Mouse (Mus musculus) limb, embryonic 11.5 days (tissue): ENCODE measurements around the gene Rab5a. TPM values are rescaled to one million over a fixed set of nuclear protein-coding genes. Genes with fewer than 3 reads are reported as not detected.

Experiments used
- ATAC-seq: fragments of 200-750 bp; cut with Nextera tagmentation; 2 replicates; pipeline ENCODE4 v1.8.0; 2017; ENCODE audit warnings: low read depth; ENCODE audit not compliant: insufficient number of reproducible peaks, low FRiP score, low TSS enrichment
- DNase-seq: peaks from one replicate; pipeline ENCODE4 v3.0.0-alpha.2; 2015; ENCODE audit warnings: low spot score
- H3K27ac ChIP-seq: fragments of 300-500 bp; sonication (generic); replicated peaks from 2 replicates; pipeline ENCODE4 v1.5.1; 2014; ENCODE audit warnings: low read depth, mild to moderate bottlenecking, low read length
- H3K27me3 ChIP-seq: fragments of 300-500 bp; sonication (generic); 2 replicates; pipeline ENCODE4 v1.6.1; 2014; ENCODE audit warnings: mild to moderate bottlenecking, low read length, mixed read lengths; ENCODE audit not compliant: control insufficient read depth, insufficient read depth
- H3K36me3 ChIP-seq: fragments of 300-500 bp; sonication (generic); 2 replicates; pipeline ENCODE4 v1.6.1; 2014; ENCODE audit warnings: mild to moderate bottlenecking, low read length, moderate library complexity, mixed read lengths; ENCODE audit not compliant: control insufficient read depth, insufficient read depth
- H3K4me1 ChIP-seq: fragments of 300-500 bp; sonication (generic); 2 replicates; pipeline ENCODE4 v1.6.1; 2014; ENCODE audit warnings: low read length, mixed read lengths; ENCODE audit not compliant: control insufficient read depth, insufficient read depth
- H3K4me2 ChIP-seq: fragments of 300-500 bp; sonication (generic); 2 replicates; pipeline ENCODE4 v1.6.1; 2014; ENCODE audit warnings: low read depth, mild to moderate bottlenecking, moderate library complexity; ENCODE audit not compliant: severe bottlenecking
- H3K4me3 ChIP-seq: fragments of 300-500 bp; sonication (generic); 2 replicates; pipeline ENCODE4 v1.5.1; 2014; ENCODE audit warnings: low read depth, low read length
- H3K9ac ChIP-seq: fragments of 300-500 bp; sonication (generic); 2 replicates; pipeline ENCODE4 v1.6.1; 2014; ENCODE audit warnings: mild to moderate bottlenecking, low read length
- H3K9me3 ChIP-seq: fragments of 300-500 bp; sonication (generic); 2 replicates; pipeline ENCODE4 v1.6.1; 2016; ENCODE audit warnings: low read length; ENCODE audit not compliant: control insufficient read depth
- WGBS: fragments of 180-500 bp; shearing (Covaris S2); extraction: QIAGEN DNeasy Blood & Tissue Kit; methylation state at CpG from one replicate; pipeline ENCODE4 v1.1.7; 2014; 5-methylcytosine and 5-hydroxymethylcytosine counted together
- polyA plus RNA-seq: library from polyadenylated mRNA; unstranded; fragments of >200 nt; fragmentation: Nextera tagmentation; extraction: Ambion mirVana; gene quantifications from 2 replicates; pipeline ENCODE4 v1.2.1, GENCODE M21; 2014

Gene Rab5a
- polyA plus RNA-seq = 75.1 and 81.6 TPM in 2 replicates

GRCm38 (mm10) chr17:53478858-53479603 is at the start of gene Rab5a:
TSS of gene Rab5a (plus strand) at chr17:53479234.
- Histone ChIP-seq H3K9ac (peak within 1 kb of the TSS; percentile 90), H3K9me3 (no peaks in the 10 kb centered on the region), H3K27me3 (no peaks in the 10 kb centered on the region), H3K4me1 (peaks cover 4% of the 10 kb centered on the region; the same call in 1 of the 2 replicates), H3K36me3 (no peaks in the 10 kb centered on the region), H3K4me2 (peak within 1 kb of the TSS; percentile 64), H3K4me3 (peak within 1 kb of the TSS; percentile 88), H3K27ac (peak within 1 kb of the TSS; percentile 95)
- DNase-seq (peak; percentile 98), ATAC-seq (peak; percentile 96)
- under 1% methylated on average over 56 of the region's 82 CpGs for WGBS

GRCm38 (mm10) chr17:53456152-53456551 is 22.9 kb upstream of the Rab5a start:
- no peaks in the 10 kb centered on the region for H3K36me3 ChIP-seq
- H3K4me2 ChIP-seq = no peak overlapping the region
- no peak overlapping the region for H3K4me3 ChIP-seq
- DNase-seq (no peak), ATAC-seq (no peak)
- H3K9me3 ChIP-seq = no peaks in the 10 kb centered on the region
- no peaks in the 10 kb centered on the region for H3K4me1 ChIP-seq
- H3K9ac ChIP-seq = no peak overlapping the region
- no peak overlapping the region for H3K27ac ChIP-seq
- H3K27me3 ChIP-seq = no peaks in the 10 kb centered on the region
- 85% methylated on average over 2 of the region's 2 CpGs for WGBS

- 89% methylated on average over 1 of the region's 1 CpGs for WGBS
- Histone ChIP-seq H3K4me3 (no peak overlapping the region), H3K9ac (no peak overlapping the region), H3K27me3 (no peaks in the 10 kb centered on the region), H3K27ac (no peak overlapping the region), H3K36me3 (no peaks in the 10 kb centered on the region), H3K4me2 (no peak overlapping the region), H3K9me3 (no peaks in the 10 kb centered on the region), H3K4me1 (no peaks in the 10 kb centered on the region)
- no peak for ATAC-seq
- no peak for DNase-seq
These were observed 22.3 kb upstream of the Rab5a start for GRCm38 (mm10) chr17:53456742-53457141.

GRCm38 (mm10) chr17:53462603-53463495 is 16.2 kb upstream of the Rab5a start, which contains the start of gene Efhb:
TSS of gene Efhb (minus strand) at chr17:53463321.
- Histone ChIP-seq H3K9ac (peak within 1 kb of the TSS; percentile 50), H3K4me2 (peak within 1 kb of the TSS; percentile 32), H3K4me3 (peak within 1 kb of the TSS; percentile 25), H3K4me1 (no peaks in the 10 kb centered on the region), H3K9me3 (no peaks in the 10 kb centered on the region), H3K27ac (no peak within 1 kb of the TSS), H3K27me3 (no peaks in the 10 kb centered on the region), H3K36me3 (no peaks in the 10 kb centered on the region)
- DNase-seq (peak; percentile 87), ATAC-seq (peak; percentile 91)
- 20% methylated on average over 26 of the region's 26 CpGs for WGBS

- H3K4me1 ChIP-seq = no peaks in the 10 kb centered on the region
- no peak for DNase-seq
- WGBS = 38% methylated on average over 6 of the region's 9 CpGs
- no peaks in the 10 kb centered on the region for H3K27me3 ChIP-seq
- H3K9me3 ChIP-seq = no peaks in the 10 kb centered on the region
- no peaks in the 10 kb centered on the region for H3K36me3 ChIP-seq
- H3K4me2 ChIP-seq = peak overlapping the region; percentile 32
- H3K4me3 ChIP-seq = peak overlapping the region; percentile 25
- peak; percentile 32; the same call in 1 of the 2 replicates for ATAC-seq
- peak overlapping the region; percentile 50 for H3K9ac ChIP-seq
- H3K27ac ChIP-seq = no peak overlapping the region
These were observed 15.6 kb upstream of the Rab5a start for GRCm38 (mm10) chr17:53463496-53463840.

GRCm38 (mm10) chr17:53465569-53465968 is 13.5 kb upstream of the Rab5a start:
- WGBS = 57% methylated on average over 4 of the region's 4 CpGs
- Histone ChIP-seq H3K27ac (no peak overlapping the region), H3K27me3 (no peaks in the 10 kb centered on the region), H3K9me3 (no peaks in the 10 kb centered on the region), H3K4me1 (no peaks in the 10 kb centered on the region), H3K4me2 (no peak overlapping the region), H3K9ac (no peak overlapping the region), H3K4me3 (no peak overlapping the region), H3K36me3 (no peaks in the 10 kb centered on the region)
- DNase-seq (no peak), ATAC-seq (no peak; the same call in 1 of the 2 replicates)

- Histone ChIP-seq H3K4me1 (no peaks in the 10 kb centered on the region), H3K9me3 (no peaks in the 10 kb centered on the region), H3K4me2 (no peak overlapping the region), H3K27me3 (no peaks in the 10 kb centered on the region), H3K9ac (no peak overlapping the region), H3K27ac (no peak overlapping the region), H3K36me3 (no peaks in the 10 kb centered on the region), H3K4me3 (no peak overlapping the region)
- DNase-seq (no peak), ATAC-seq (no peak)
These were observed 10.3 kb upstream of the Rab5a start for GRCm38 (mm10) chr17:53468697-53469096.

- Histone ChIP-seq H3K9me3 (no peaks in the 10 kb centered on the region), H3K4me2 (peak overlapping the region; percentile 64), H3K36me3 (no peaks in the 10 kb centered on the region), H3K27ac (peak overlapping the region; percentile 95), H3K4me1 (peaks cover 4% of the 10 kb centered on the region; the same call in 1 of the 2 replicates), H3K27me3 (no peaks in the 10 kb centered on the region), H3K4me3 (peak overlapping the region; percentile 88), H3K9ac (peak overlapping the region; percentile 76)
- WGBS = 7% methylated on average over 15 of the region's 15 CpGs
- ATAC-seq = peak; percentile 78
- no peak for DNase-seq
These were observed 772 bp upstream of the Rab5a start for GRCm38 (mm10) chr17:53478066-53478857.
